Mouse (Mus musculus) CH12.LX (cell line): ENCODE data around the gene Glis1. TPM values are rescaled to one million over a fixed set of nuclear protein-coding genes. Genes with fewer than 3 reads are reported as not detected.

ENCODE experiments used
- DNase-seq: peaks from one replicate; pipeline ENCODE4 v3.0.0-alpha.2; 2013; ENCODE audit errors: extremely low read depth
- H3K27ac ChIP-seq: 2 replicates; pipeline ENCODE4 v1.5.1; 2012; ENCODE audit warnings: low read depth, mild to moderate bottlenecking, control low read depth, moderate library complexity; ENCODE audit not compliant: insufficient read depth
- H3K27me3 ChIP-seq: replicated peaks from 2 replicates; pipeline ENCODE3; 2012; ENCODE audit warnings: inconsistent platforms
- H3K36me3 ChIP-seq, 2 experiments: replicated peaks in 1 of 2; 2 replicates each; pipeline versions ENCODE3 to v1.6.1; 2012; ENCODE audit warnings: inconsistent platforms in 1 of 2, low read length in 1 of 2, mild to moderate bottlenecking in 1 of 2, mixed read lengths in 1 of 2, moderate library complexity in 1 of 2; ENCODE audit not compliant: control insufficient read depth in 1 of 2, insufficient read depth in 1 of 2
- H3K4me1 ChIP-seq, 2 experiments: 2 replicates each; pipeline ENCODE4 v1.6.1; 2012; ENCODE audit warnings: inconsistent platforms in 1 of 2, moderate library complexity in 1 of 2; ENCODE audit not compliant: insufficient read depth in 2 of 2, control insufficient read depth in 1 of 2
- H3K4me2 ChIP-seq: 2 replicates; pipeline ENCODE4 v1.6.1; 2012; ENCODE audit warnings: low read depth, mild to moderate bottlenecking, control low read depth; ENCODE audit not compliant: poor library complexity, insufficient read depth, severe bottlenecking
- H3K4me3 ChIP-seq, 3 experiments: fragments of 150-350 bp in 1 of 3; sonication (generic) in 1 of 3; replicated peaks in 1 of 3; 2 replicates each; pipeline versions ENCODE3 to v1.5.1; 2011 to 2012; ENCODE audit warnings: low read depth in 2 of 3, low read length in 2 of 3, mild to moderate bottlenecking in 2 of 3, moderate library complexity in 2 of 3, control low read depth in 1 of 3, improper control_type of control experiment in 1 of 3, inconsistent platforms in 1 of 3, mixed read lengths in 1 of 3; ENCODE audit not compliant: poor library complexity in 1 of 3
- H3K79me2 ChIP-seq: replicated peaks from 2 replicates; pipeline ENCODE4 v1.6.1; 2012; ENCODE audit warnings: mild to moderate bottlenecking, moderate library complexity; ENCODE audit not compliant: control insufficient read depth, poor library complexity, insufficient read depth, severe bottlenecking; ENCODE audit errors: extremely low read depth
- H3K9ac ChIP-seq: 2 replicates; pipeline ENCODE4 v1.6.1; 2012; ENCODE audit warnings: low read depth, mild to moderate bottlenecking, control low read depth, moderate library complexity; ENCODE audit not compliant: insufficient read depth
- H3K9me3 ChIP-seq: replicated peaks from 2 replicates; pipeline ENCODE3; 2012; ENCODE audit warnings: low read length, inconsistent platforms, mixed read lengths
- BHLHE40 ChIP-seq: IDR thresholded peaks from 2 replicates; pipeline ENCODE4 v1.6.1; 2011; ENCODE audit warnings: mild to moderate bottlenecking, low read depth, low read length, improper control_type of control experiment
- CHD1 ChIP-seq: IDR thresholded peaks from 2 replicates; pipeline ENCODE4 v1.6.1; 2012; ENCODE audit warnings: low read depth, low read length, improper control_type of control experiment, inconsistent platforms
- CTCF ChIP-seq, 2 experiments: IDR thresholded peaks in 1 of 2; conservative IDR thresholded peaks in 1 of 2; 2 replicates each; pipeline ENCODE4 v1.5.1; 2011 to 2012; ENCODE audit warnings: low read depth in 2 of 2, low read length in 2 of 2, improper control_type of control experiment in 1 of 2, inconsistent platforms in 1 of 2, mild to moderate bottlenecking in 1 of 2, moderate library complexity in 1 of 2
- E2F4 ChIP-seq: IDR thresholded peaks from 2 replicates; pipeline ENCODE4 v1.6.1; 2011; ENCODE audit warnings: low read depth, low read length, improper control_type of control experiment; ENCODE audit not compliant: insufficient replicate concordance
- ELF1 ChIP-seq: IDR thresholded peaks from 2 replicates; pipeline ENCODE4 v1.6.1; 2014; ENCODE audit warnings: low read depth, mild to moderate bottlenecking, inconsistent platforms, low read length, improper control_type of control experiment
- EP300 ChIP-seq: IDR thresholded peaks from 2 replicates; pipeline ENCODE4 v1.6.1; 2011; ENCODE audit warnings: low read length, improper control_type of control experiment
- IRF4 ChIP-seq: IDR thresholded peaks from 2 replicates; pipeline ENCODE4 v1.6.1; 2014; ENCODE audit warnings: low read depth, mild to moderate bottlenecking, inconsistent platforms, low read length, improper control_type of control experiment
- MAZ ChIP-seq: IDR thresholded peaks from 2 replicates; pipeline ENCODE4 v1.6.1; 2012; ENCODE audit warnings: low read depth, mild to moderate bottlenecking, inconsistent platforms, low read length, improper control_type of control experiment, moderate library complexity
- MXI1 ChIP-seq: IDR thresholded peaks from 2 replicates; pipeline ENCODE4 v1.6.1; 2011; ENCODE audit warnings: mild to moderate bottlenecking, low read depth, low read length, improper control_type of control experiment
- MYC ChIP-seq: IDR thresholded peaks from 2 replicates; pipeline ENCODE4 v1.6.1; 2011; ENCODE audit warnings: low read depth, mild to moderate bottlenecking, improper control_type of control experiment, low read length
- POLR2A ChIP-seq: IDR thresholded peaks from 2 replicates; pipeline ENCODE4 v1.6.1; 2011; ENCODE audit warnings: low read depth, mild to moderate bottlenecking, improper control_type of control experiment, low read length
- POLR2AphosphoS2 ChIP-seq: IDR thresholded peaks from 2 replicates; pipeline ENCODE4 v1.6.1; 2011; ENCODE audit warnings: low read depth, low read length, improper control_type of control experiment
- RAD21 ChIP-seq: IDR thresholded peaks from 2 replicates; pipeline ENCODE4 v1.6.1; 2011; ENCODE audit warnings: low read depth, mild to moderate bottlenecking, low read length, improper control_type of control experiment, moderate library complexity
- SIN3A ChIP-seq: IDR thresholded peaks from 2 replicates; pipeline ENCODE4 v1.6.1; 2012; ENCODE audit warnings: low read length, improper control_type of control experiment, inconsistent platforms
- SMC3 ChIP-seq: IDR thresholded peaks from 2 replicates; pipeline ENCODE4 v1.6.1; 2011; ENCODE audit warnings: low read depth, low read length, improper control_type of control experiment
- TCF12 ChIP-seq: IDR thresholded peaks from 2 replicates; pipeline ENCODE4 v1.6.1; 2014; ENCODE audit warnings: low read depth, mild to moderate bottlenecking, inconsistent platforms, low read length, improper control_type of control experiment
- UBTF ChIP-seq: IDR thresholded peaks from 2 replicates; pipeline ENCODE4 v1.6.1; 2012; ENCODE audit warnings: low read depth, mild to moderate bottlenecking, inconsistent platforms, low read length, improper control_type of control experiment, moderate library complexity
- USF1 ChIP-seq: IDR thresholded peaks from 2 replicates; pipeline ENCODE4 v1.6.1; 2014; ENCODE audit warnings: low read depth, mild to moderate bottlenecking, inconsistent platforms, low read length, improper control_type of control experiment
- ZC3H11A ChIP-seq: IDR thresholded peaks from 2 replicates; pipeline ENCODE4 v1.6.1; 2012; ENCODE audit warnings: low read depth, mild to moderate bottlenecking, inconsistent platforms, low read length, improper control_type of control experiment
- ZKSCAN1 ChIP-seq: IDR thresholded peaks from 2 replicates; pipeline ENCODE4 v1.6.1; 2012; ENCODE audit warnings: low read depth, inconsistent platforms, low read length, improper control_type of control experiment, borderline replicate concordance
- ZMIZ1 ChIP-seq: IDR thresholded peaks from 2 replicates; pipeline ENCODE4 v1.6.1; 2012; ENCODE audit warnings: low read depth, mild to moderate bottlenecking, inconsistent platforms, low read length, improper control_type of control experiment
- ZNF384 ChIP-seq: IDR thresholded peaks from 2 replicates; pipeline ENCODE4 v1.6.1; 2012; ENCODE audit warnings: low read depth, low read length, improper control_type of control experiment, inconsistent platforms
- dilution Hi-C: fragments of 300-500 bp; cut with MboI; formaldehyde crosslinking; loops from 2 replicates; pipeline ENCODE4 v1.14.3; 2020; ENCODE audit warnings: low sequenced_read_pairs; ENCODE audit not compliant: extremely low pct_unique_long_range_greater_than_20kb, extremely low pct_ligation_motif_present
- in situ Hi-C: fragments of 300-500 bp; cut with MboI; formaldehyde crosslinking; loops from 3 replicates; pipeline ENCODE4 v1.14.3; 2019; ENCODE audit warnings: low sequenced_read_pairs, low pct_ligation_motif_present, low pct_unique_long_range_greater_than_20kb, mixed read lengths
- polyA plus RNA-seq: library from polyadenylated mRNA; unstranded; fragments of >175 nt; gene quantifications from 2 replicates; pipeline ENCODE4 v1.2.1, GENCODE M21; 2012; ENCODE audit warnings: low read depth; ENCODE audit not compliant: insufficient read length
- total RNA-seq, 2 experiments: library from RNA; depleted of rRNA; stranded (reverse); fragments of 300-350 nt in 1 of 2; fragments of >200 nt in 1 of 2; gene quantifications; 2 replicates each; pipeline ENCODE4 v1.2.3; 2012 to 2014

Glis1 gene
- total and polyA plus RNA-seq, 3 experiments = 0.08 to 2.2 (median 0.17) TPM

DNA sequence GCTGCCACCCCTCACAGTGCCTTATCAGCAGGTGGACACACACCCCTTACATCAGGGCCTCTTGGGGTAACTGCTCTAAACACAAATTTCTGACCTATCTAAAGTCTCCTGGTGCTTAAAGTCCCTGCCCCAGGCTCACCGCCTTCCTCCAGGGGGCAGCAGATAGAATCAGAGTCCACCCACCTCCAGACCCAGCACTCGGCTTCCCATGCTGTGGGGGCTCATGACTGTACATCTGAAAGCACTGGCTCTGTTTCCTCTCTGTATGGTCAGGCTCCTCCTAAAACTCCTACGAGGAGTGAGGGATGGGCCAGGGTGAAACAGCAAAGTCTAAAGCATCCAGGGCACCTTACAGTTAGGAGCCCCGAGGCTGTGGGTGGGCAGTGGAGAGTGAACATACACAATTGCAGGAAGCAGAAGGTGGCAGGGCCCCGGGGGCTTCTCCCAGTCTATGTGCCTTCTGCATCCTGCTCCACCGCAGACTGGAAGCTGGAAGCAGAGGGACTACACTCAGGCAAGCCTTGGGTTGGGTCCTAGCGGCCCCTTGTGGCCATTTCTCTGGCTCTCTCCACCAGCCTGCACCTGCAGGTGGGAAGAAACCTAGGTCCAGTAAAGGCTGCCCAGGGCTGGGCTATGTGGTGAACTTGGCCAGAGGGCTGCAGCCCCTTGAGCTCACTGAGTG lies 218.3 kb downstream of the Glis1 start:
- H3K27ac ChIP-seq = no peak overlapping the region
- H3K9ac ChIP-seq = peak overlapping the region; percentile 51; the same call in 1 of the 2 replicates
- peaks cover 27% of the 10 kb centered on the region for H3K27me3 ChIP-seq
- no peaks in the 10 kb centered on the region for H3K36me3 ChIP-seq
- dilution Hi-C loops (no loop called here), in situ Hi-C loops (loop anchor here (10.0 kb wide), 1 partner anchor 208 kb away; no protein-coding TSS in a partner anchor)
- H3K79me2 ChIP-seq = no peaks in the 10 kb centered on the region
- no peaks in the 10 kb centered on the region for H3K9me3 ChIP-seq
- DNase-seq = peak; percentile 74
- TF ChIP-seq SMC3 (peak; percentile 76), ELF1 (no peak), SIN3A (peak; percentile 35; the same call in 1 of the 2 replicates), ZMIZ1 (no peak), ZC3H11A (0 out of 2 replicates have a peak, but pooled peaks have one; percentile 3), RAD21 (peak; percentile 90), CTCF (conservative IDR thresholded peaks at IDR 0.05 in 1 of 2, IDR thresholded peaks at IDR 0.05 in 1 of 2; ENCODE audit: low read depth in 2 of 2, low read length in 2 of 2) (peak; percentile 19 to 91), MYC (no peak), MAZ (0 out of 2 replicates have a peak, but pooled peaks have one; percentile 21), POLR2A (no peak)
- H3K4me2 ChIP-seq = peak overlapping the region; percentile 90
- H3K4me1 ChIP-seq = peaks cover 9 to 38% of the 10 kb centered on the region in 2 experiments
- peak overlapping the region in 2 of 3 experiments; percentile 27 to 33 for H3K4me3 ChIP-seq

DNA sequence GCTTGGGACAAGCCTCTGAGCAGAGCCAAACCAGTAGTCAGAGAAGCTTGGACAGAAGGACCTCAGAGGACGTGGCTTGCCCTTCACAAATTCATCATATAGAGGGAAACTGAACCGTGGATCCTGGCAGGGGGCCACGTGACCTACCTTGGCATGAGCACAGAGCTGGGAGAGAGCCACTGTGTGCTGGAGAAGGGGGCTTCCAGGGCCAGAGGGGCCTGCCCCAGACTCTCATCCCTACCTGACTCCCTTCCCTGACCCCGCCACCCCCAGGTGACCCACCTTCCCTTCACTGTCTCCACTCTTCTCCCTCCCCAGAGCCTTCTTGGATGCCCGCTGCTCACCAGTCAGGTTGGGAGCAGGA lies 218.9 kb downstream of the Glis1 start:
- Histone ChIP-seq H3K4me2 (no peak overlapping the region), H3K27ac (no peak overlapping the region), H3K79me2 (no peaks in the 10 kb centered on the region), H3K9ac (no peak overlapping the region), H3K9me3 (no peaks in the 10 kb centered on the region), H3K4me1 (peaks cover 9 to 38% of the 10 kb centered on the region in 2 experiments), H3K27me3 (peaks cover 29% of the 10 kb centered on the region), H3K4me3 (no peak overlapping the region), H3K36me3 (no peaks in the 10 kb centered on the region)
- dilution Hi-C loops = no loop called here
- in situ Hi-C loops = loop anchor here (10.0 kb wide), 1 partner anchor 208 kb away; no protein-coding TSS in a partner anchor
- DNase-seq = no peak
- TF ChIP-seq IRF4 (no peak), USF1 (peak; percentile 24)

DNA sequence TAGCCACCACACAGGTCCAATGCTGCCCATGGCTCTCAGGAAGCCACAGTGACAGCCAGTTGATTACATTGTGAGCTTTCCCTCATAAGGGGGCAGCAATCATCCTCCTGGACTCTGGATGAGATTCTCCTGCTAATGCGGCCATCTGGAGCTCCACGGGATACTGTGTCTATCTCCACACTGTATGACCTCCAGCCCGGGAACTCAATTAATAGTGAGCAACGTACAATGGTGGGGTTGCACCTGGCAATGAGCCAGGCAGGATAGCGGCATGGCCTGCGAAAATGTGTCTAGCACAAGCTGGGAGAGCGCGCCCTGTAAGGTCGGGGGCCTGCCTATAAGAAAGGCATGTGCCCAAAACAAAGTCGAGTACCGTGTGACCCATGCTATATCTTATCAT lies 226.3 kb downstream of the Glis1 start:
- in situ Hi-C loops (no loop called here), dilution Hi-C loops (no loop called here)
- no peak for TF ChIP-seq BHLHE40
- TF ChIP-seq ZKSCAN1 = no peak
- no peak for TF ChIP-seq MXI1
- TF ChIP-seq SMC3 = no peak
- TF ChIP-seq UBTF = no peak
- no peak for TF ChIP-seq CHD1
- TF ChIP-seq POLR2AphosphoS2 = no peak
- TF ChIP-seq ZNF384 = no peak
- TF ChIP-seq IRF4 = no peak
- TF ChIP-seq POLR2A = no peak
- TF ChIP-seq ELF1 = no peak
- TF ChIP-seq TCF12 = no peak
- TF ChIP-seq EP300 = no peak
- no peak for TF ChIP-seq USF1
- no peak for TF ChIP-seq E2F4
- no peak overlapping the region for H3K4me3 ChIP-seq
- H3K36me3 ChIP-seq = no peaks in the 10 kb centered on the region
- H3K79me2 ChIP-seq = no peaks in the 10 kb centered on the region
- no peak overlapping the region for H3K9ac ChIP-seq
- no peak overlapping the region for H3K27ac ChIP-seq
- H3K4me1 ChIP-seq = no peaks in the 10 kb centered on the region
- H3K4me2 ChIP-seq = no peak overlapping the region
- peaks cover 16% of the 10 kb centered on the region for H3K27me3 ChIP-seq
- DNase-seq = no peak
- no peaks in the 10 kb centered on the region for H3K9me3 ChIP-seq
